Mouse (Mus musculus) cerebellum, adult 2 months (tissue): Measurements from ENCODE around the gene Kcnh2.

ENCODE experiments used
- CTCF ChIP-seq: fragments of 200-500 bp; IDR thresholded peaks from 2 replicates; pipeline ENCODE4 v1.5.1; 2011; ENCODE audit warnings: low read depth, mild to moderate bottlenecking, control low read depth, low read length, moderate library complexity, borderline replicate concordance; ENCODE audit not compliant: insufficient read depth
- POLR2A ChIP-seq: fragments of 200-500 bp; IDR thresholded peaks from 2 replicates; pipeline ENCODE4 v1.6.1; 2011; ENCODE audit warnings: low read length, control low read depth, borderline replicate concordance; ENCODE audit not compliant: insufficient read depth

DNA sequence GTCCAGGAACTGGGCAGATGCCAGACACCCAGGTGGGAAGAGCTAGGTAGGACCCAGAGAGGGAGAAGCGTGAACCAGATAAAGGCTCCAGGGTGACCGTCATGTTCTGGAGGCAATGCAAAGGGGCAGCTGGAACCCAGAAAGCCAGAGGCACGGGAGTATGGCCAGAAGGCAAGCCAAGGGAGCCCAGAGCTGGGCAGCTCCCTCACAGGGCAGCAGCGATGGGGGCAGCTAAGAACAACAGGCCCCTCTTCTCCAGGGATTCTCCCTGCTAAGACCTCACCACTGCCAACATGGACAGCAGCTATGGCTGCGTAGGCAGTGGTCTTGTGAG is 21.5 kb downstream of the Kcnh2 start:
- TF ChIP-seq CTCF (no peak), POLR2A (no peak)
